Mouse (Mus musculus) limb, embryonic 14.5 days (tissue): ENCODE measurements at regions not wholly inside any gene's neighbourhood (a gene's known extent, or its start where the extent isn't known, plus 50 kb on each side); places are given as distances from the start of the nearest gene placed in this dataset.
A peak's percentile ranks its signal among the peaks of the same experiment; 100 is the strongest.

ENCODE experiments used
- ATAC-seq: fragments of 200-750 bp; cut with Nextera tagmentation; 2 replicates; pipeline ENCODE4 v1.8.0; 2017; ENCODE audit warnings: low read depth, moderate number of reproducible peaks, moderate TSS enrichment; ENCODE audit not compliant: low FRiP score
- DNase-seq: peaks from one replicate; pipeline ENCODE4 v3.0.0-alpha.2; 2015; ENCODE audit warnings: low spot score
- H3K27ac ChIP-seq: fragments of 300-500 bp; sonication (generic); replicated peaks from 2 replicates; pipeline ENCODE4 v1.5.1; 2014; ENCODE audit warnings: low read depth, mild to moderate bottlenecking, low read length, moderate library complexity, mixed read lengths
- H3K27me3 ChIP-seq: fragments of 300-500 bp; sonication (generic); 2 replicates; pipeline ENCODE4 v1.6.1; 2014; ENCODE audit warnings: low read length, mixed read lengths; ENCODE audit not compliant: control insufficient read depth, insufficient read depth
- H3K36me3 ChIP-seq: fragments of 300-500 bp; sonication (generic); 2 replicates; pipeline ENCODE4 v1.6.1; 2014; ENCODE audit warnings: mild to moderate bottlenecking, low read length, moderate library complexity, mixed read lengths; ENCODE audit not compliant: control insufficient read depth, insufficient read depth
- H3K4me1 ChIP-seq: fragments of 300-500 bp; sonication (generic); 2 replicates; pipeline ENCODE4 v1.6.1; 2014; ENCODE audit warnings: antibody characterized with exemption, low read length, mixed read lengths; ENCODE audit not compliant: control insufficient read depth, insufficient read depth
- H3K4me2 ChIP-seq: fragments of 300-500 bp; sonication (generic); replicated peaks from 2 replicates; pipeline ENCODE4 v1.6.1; 2014; ENCODE audit warnings: low read depth, mild to moderate bottlenecking, low read length, moderate library complexity; ENCODE audit not compliant: severe bottlenecking
- H3K4me3 ChIP-seq: fragments of 300-500 bp; sonication (generic); replicated peaks from 2 replicates; pipeline ENCODE4 v1.5.1; 2014; ENCODE audit warnings: low read length
- H3K9ac ChIP-seq: fragments of 300-500 bp; sonication (generic); 2 replicates; pipeline ENCODE4 v1.6.1; 2014; ENCODE audit warnings: mild to moderate bottlenecking, low read depth, low read length, moderate library complexity; ENCODE audit not compliant: severe bottlenecking
- H3K9me3 ChIP-seq: fragments of 300-500 bp; sonication (generic); 2 replicates; pipeline ENCODE4 v1.6.1; 2016; ENCODE audit warnings: low read length; ENCODE audit not compliant: control insufficient read depth
- POLR2A ChIP-seq: fragments of 200-500 bp; IDR thresholded peaks from 2 replicates; pipeline ENCODE4 v1.8.0; 2012; ENCODE audit warnings: inconsistent platforms, mild to moderate bottlenecking, moderate library complexity, borderline replicate concordance; ENCODE audit not compliant: insufficient read depth, insufficient read length; ENCODE audit errors: extremely low read depth
- WGBS: fragments of 180-500 bp; shearing (Covaris S2); extraction: QIAGEN DNeasy Blood & Tissue Kit; methylation state at CpG from one replicate; pipeline ENCODE4 v1.1.7; 2014; 5-methylcytosine and 5-hydroxymethylcytosine counted together

DNA sequence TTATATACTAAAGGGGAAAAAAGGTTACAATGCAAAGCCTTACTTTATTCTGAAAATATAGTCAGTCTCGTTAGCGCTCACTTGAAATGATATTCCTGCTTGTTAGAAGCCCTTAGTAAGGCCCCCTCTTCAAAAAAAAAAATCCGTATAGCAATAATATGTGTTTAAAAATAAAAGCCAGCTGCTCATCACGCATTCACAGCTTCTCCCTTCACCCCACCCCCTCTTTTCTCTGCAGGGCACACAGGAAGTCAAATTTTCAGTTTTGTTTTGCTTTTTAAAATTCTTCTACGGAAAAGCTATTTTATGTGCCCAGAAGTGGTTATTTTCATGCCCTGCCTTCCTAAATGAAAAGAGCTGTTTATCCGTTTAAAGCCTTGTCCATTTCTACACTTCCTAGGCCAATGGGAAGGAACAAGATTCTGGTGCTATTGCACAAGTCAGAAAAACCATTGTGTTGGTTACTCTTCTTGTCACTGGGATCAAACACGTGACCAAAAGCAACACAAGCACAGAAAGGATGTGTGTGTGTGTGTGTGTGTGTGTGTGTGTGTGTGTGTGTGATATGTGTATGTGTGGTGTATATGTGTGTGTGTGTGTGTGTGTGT, 136.7 kb upstream of the Mpp6 start:
- no peak overlapping the region for H3K9ac ChIP-seq
- no peak for DNase-seq
- no peak overlapping the region for H3K4me3 ChIP-seq
- 43% methylated on average over 7 of the region's 7 CpGs for WGBS
- no peak for TF ChIP-seq POLR2A
- no peak overlapping the region for H3K4me2 ChIP-seq
- H3K36me3 ChIP-seq: no peaks in the 10 kb centered on the region
- H3K27me3 ChIP-seq: no peaks in the 10 kb centered on the region
- no peak overlapping the region for H3K27ac ChIP-seq
- H3K4me1 ChIP-seq: peaks cover 6% of the 10 kb centered on the region; the same call in 1 of the 2 replicates
- H3K9me3 ChIP-seq: no peaks in the 10 kb centered on the region
- no peak for ATAC-seq

DNA sequence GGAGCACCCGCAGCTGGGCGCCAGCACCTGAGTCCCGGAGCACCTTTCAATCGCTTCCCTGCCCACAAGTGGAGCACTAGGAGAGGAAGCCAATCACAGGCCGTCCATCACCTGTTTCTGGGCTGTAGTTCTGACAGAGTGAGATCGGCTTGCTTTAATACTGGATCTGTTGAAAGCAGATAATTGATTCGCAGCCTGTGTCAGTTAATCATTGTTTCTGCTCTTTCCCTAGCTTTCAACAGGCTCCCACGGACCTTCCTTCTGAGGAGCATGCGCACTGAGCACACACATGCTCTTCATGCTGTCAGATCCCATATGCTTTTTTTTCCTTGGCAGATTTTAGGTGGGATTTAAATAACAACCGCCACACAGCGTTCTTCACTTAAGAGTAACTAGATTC, 132.3 kb upstream of the Mpp6 start:
- Histone ChIP-seq H3K36me3 (no peaks in the 10 kb centered on the region), H3K9ac (no peak overlapping the region), H3K4me3 (no peak overlapping the region), H3K4me1 (peaks cover 6% of the 10 kb centered on the region; the same call in 1 of the 2 replicates), H3K9me3 (no peaks in the 10 kb centered on the region), H3K4me2 (no peak overlapping the region), H3K27ac (no peak overlapping the region), H3K27me3 (no peaks in the 10 kb centered on the region)
- no peak for DNase-seq
- no peak for TF ChIP-seq POLR2A
- ATAC-seq: no peak
- 68% methylated on average over 11 of the region's 11 CpGs for WGBS

DNA sequence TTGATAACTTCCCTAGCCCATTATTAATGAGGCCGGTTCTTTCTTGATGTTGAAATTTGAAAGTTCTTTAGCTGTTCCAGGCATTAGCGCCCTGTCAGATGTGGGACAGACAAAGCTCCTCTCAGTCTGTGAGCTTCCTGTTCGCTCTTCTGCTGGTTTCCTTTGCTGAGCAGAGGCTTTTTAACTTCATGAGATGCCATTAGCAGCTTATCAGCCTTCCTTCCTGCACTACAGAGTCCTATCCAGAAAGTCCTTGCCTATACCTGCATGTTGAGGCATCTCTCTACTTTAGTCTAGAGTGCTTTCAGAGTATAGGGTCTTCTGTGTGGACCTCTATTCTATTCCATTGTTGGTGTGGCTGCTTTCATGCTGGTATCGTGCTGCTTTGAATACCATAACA, 126.3 kb upstream of the Mpp6 start:
- Histone ChIP-seq H3K4me1 (peaks cover 11% of the 10 kb centered on the region), H3K4me2 (no peak overlapping the region), H3K27ac (no peak overlapping the region), H3K36me3 (no peaks in the 10 kb centered on the region), H3K4me3 (no peak overlapping the region), H3K27me3 (no peaks in the 10 kb centered on the region), H3K9ac (no peak overlapping the region), H3K9me3 (no peaks in the 10 kb centered on the region)
- no peak for TF ChIP-seq POLR2A
- no peak for ATAC-seq
- no peak for DNase-seq
- 84% methylated on average over 4 of the region's 4 CpGs for WGBS

DNA sequence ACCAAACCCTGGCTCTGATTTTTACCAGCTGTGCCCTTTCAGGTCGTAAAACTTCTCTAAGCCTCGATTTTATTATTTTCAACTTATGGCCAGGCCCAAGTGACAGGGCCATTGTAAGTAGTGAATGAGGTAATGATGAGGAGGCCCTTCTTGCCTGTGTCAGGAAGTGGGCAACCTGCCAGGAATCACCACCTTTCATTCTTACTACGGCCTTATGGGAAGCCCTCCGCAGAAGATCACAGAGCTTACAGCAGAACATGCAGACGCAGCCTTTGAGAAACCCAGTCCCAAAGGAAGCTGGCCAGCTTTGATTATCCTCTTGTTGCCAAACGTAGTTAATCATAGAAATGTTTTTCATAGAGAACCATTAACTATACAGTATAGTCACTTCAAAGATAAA, 124.9 kb upstream of the Mpp6 start:
- no peaks in the 10 kb centered on the region for H3K27me3 ChIP-seq
- peak; percentile 81 for ATAC-seq
- no peak overlapping the region for H3K4me3 ChIP-seq
- DNase-seq: peak; percentile 69
- H3K9me3 ChIP-seq: no peaks in the 10 kb centered on the region
- no peak for TF ChIP-seq POLR2A
- no peak overlapping the region for H3K9ac ChIP-seq
- WGBS: 13% methylated on average over 6 of the region's 6 CpGs
- no peak overlapping the region for H3K27ac ChIP-seq
- no peaks in the 10 kb centered on the region for H3K36me3 ChIP-seq
- peaks cover 11% of the 10 kb centered on the region for H3K4me1 ChIP-seq
- H3K4me2 ChIP-seq: no peak overlapping the region

DNA sequence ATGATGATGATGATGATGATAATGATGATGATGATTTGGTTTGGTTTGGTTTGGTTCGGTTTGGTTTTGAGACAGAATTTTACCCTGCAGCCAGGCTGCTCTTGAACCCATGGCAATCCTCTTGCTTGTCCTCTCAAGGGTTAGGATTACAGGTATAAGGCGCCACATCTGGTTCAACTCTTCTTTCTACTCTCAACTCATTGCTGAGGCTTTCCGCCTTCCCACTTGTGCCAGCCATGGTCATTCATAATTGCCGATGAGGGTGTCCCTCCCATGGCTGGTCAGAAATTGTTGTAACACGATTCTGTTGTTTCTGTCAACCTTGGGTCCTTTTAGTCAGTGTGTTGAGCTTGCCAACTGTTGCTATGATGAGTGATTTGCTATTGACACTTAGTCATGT, 122.9 kb upstream of the Mpp6 start:
- H3K27me3 ChIP-seq: no peaks in the 10 kb centered on the region
- no peak overlapping the region for H3K4me2 ChIP-seq
- ATAC-seq: no peak
- H3K4me3 ChIP-seq: no peak overlapping the region
- DNase-seq: no peak
- WGBS: 94% methylated on average over 5 of the region's 5 CpGs
- no peaks in the 10 kb centered on the region for H3K36me3 ChIP-seq
- peaks cover 11% of the 10 kb centered on the region for H3K4me1 ChIP-seq
- H3K27ac ChIP-seq: no peak overlapping the region
- TF ChIP-seq POLR2A: no peak
- no peak overlapping the region for H3K9ac ChIP-seq
- H3K9me3 ChIP-seq: no peaks in the 10 kb centered on the region

DNA sequence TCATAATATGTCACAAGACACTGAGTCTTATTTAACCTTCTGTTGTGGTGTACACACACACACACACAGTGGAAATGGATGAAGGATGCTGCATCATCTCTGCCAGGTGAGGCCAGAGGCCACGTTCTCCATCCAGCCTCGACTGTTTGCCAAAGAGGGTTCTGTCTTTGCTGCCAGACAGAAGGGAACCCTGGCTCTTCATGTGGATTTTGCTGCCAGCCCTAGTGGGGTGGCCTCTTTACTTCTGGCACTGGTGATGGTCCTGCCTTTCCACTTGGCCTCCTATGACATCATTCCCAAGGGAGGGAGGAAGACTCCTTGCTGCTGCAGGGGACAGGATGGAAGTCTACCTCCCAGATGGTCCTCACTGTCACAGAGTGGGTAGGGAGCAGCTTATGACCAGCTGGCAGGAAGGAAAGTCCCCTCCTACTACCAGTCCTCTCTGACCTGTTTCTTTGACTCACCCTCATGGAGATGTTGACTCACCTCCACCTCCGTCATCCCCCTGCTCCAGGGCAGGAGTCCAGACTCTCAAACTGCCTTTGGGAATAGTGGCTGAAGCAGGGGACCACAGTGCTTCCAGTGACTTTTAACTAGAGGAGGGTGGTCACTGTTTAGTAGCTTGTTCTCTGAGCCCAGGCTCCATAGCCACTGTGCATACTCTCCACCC, 122.4 kb upstream of the Mpp6 start:
- 82% methylated on average over 3 of the region's 3 CpGs for WGBS
- Histone ChIP-seq H3K27me3 (no peaks in the 10 kb centered on the region), H3K9ac (no peak overlapping the region), H3K27ac (no peak overlapping the region), H3K4me3 (no peak overlapping the region), H3K9me3 (no peaks in the 10 kb centered on the region), H3K4me1 (peaks cover 11% of the 10 kb centered on the region), H3K4me2 (no peak overlapping the region), H3K36me3 (no peaks in the 10 kb centered on the region)
- TF ChIP-seq POLR2A: no peak
- DNase-seq: no peak
- no peak for ATAC-seq
